ENCODE assay signal across 10 mouse cellular contexts in genomic region chr6:88409492-88409891, GRCm38 (mm10). TPM values are rescaled to one million over a fixed set of nuclear protein-coding genes. Genes with fewer than 3 reads are reported as not detected.
DNase-seq lines count a peak whose midpoint lies in the region; ATAC-seq lines count a peak whose summit lies in the region.
"Had no signal": no experiment of that assay in that cellular context is flagged by ENCODE, and none has a peak within 500 bp of the region (broad histone marks: within the 10 kb centered on the region; RNA-seq: fewer than 3 reads in every experiment).

No protein-coding gene starts in this region.

- peak overlapping the region; percentile 52 for H3K27ac ChIP-seq in kidney, embryonic 15.5 days
- H3K27ac ChIP-seq in embryonic facial prominence, embryonic 11.5 days (replicated peaks; ENCODE audit: low read depth, low read length), result peak overlapping the region; percentile 9; the same call in 1 of the 2 replicates
- peak overlapping the region; percentile 21; the same call in 1 of the 2 replicates for H3K27ac ChIP-seq in forebrain, embryonic 14.5 days (ENCODE audit: low read depth, low read length)

- 37% methylated on average over 5 of the region's 5 CpGs for WGBS in kidney, embryonic 15.5 days
- WGBS in embryonic facial prominence, embryonic 11.5 days, result 20% methylated on average over 5 of the region's 5 CpGs
- WGBS in forebrain, embryonic 14.5 days, result 1% methylated on average over 5 of the region's 5 CpGs

- no peaks in the 10 kb centered on the region for H3K27me3 ChIP-seq in kidney, embryonic 15.5 days
- no peaks in the 10 kb centered on the region for H3K27me3 ChIP-seq in embryonic facial prominence, embryonic 11.5 days (ENCODE audit: control insufficient read depth, insufficient read depth, low read length)
- no peaks in the 10 kb centered on the region for H3K27me3 ChIP-seq in forebrain, embryonic 14.5 days (replicated peaks; ENCODE audit: control insufficient read depth, insufficient read depth, low read length)
- H3K27me3 ChIP-seq: CH12.LX had no signal

- peaks cover 24% of the 10 kb centered on the region for H3K4me1 ChIP-seq in kidney, embryonic 15.5 days
- peaks cover 3% of the 10 kb centered on the region; the same call in 1 of the 2 replicates for H3K4me1 ChIP-seq in embryonic facial prominence, embryonic 11.5 days (ENCODE audit: control insufficient read depth, insufficient read depth, low read length)
- peaks cover 13% of the 10 kb centered on the region for H3K4me1 ChIP-seq in forebrain, embryonic 14.5 days (ENCODE audit: control insufficient read depth, insufficient read depth, low read length)

- no peak for ATAC-seq in kidney, embryonic 15.5 days (replicated peaks; ENCODE audit: low FRiP score)
- ATAC-seq in embryonic facial prominence, embryonic 11.5 days (replicated peaks; ENCODE audit: insufficient number of reproducible peaks, low FRiP score, low TSS enrichment, low read depth), result peak; percentile 59; the same call in 1 of the 2 replicates
- peak; percentile 50; the same call in 1 of the 2 replicates for ATAC-seq in forebrain, embryonic 14.5 days
- ATAC-seq: liver, postnatal 0 days had no signal

- no peak overlapping the region for H3K4me2 ChIP-seq in kidney, embryonic 15.5 days
- no peak overlapping the region for H3K4me2 ChIP-seq in embryonic facial prominence, embryonic 11.5 days (ENCODE audit: low read depth, low read length)
- no peak overlapping the region for H3K4me2 ChIP-seq in forebrain, embryonic 14.5 days (ENCODE audit: low read length)

- H3K36me3 ChIP-seq in kidney, embryonic 15.5 days, result no peaks in the 10 kb centered on the region
- no peaks in the 10 kb centered on the region for H3K36me3 ChIP-seq in embryonic facial prominence, embryonic 11.5 days (replicated peaks; ENCODE audit: control insufficient read depth, insufficient read depth, low read depth, low read length)
- H3K36me3 ChIP-seq in forebrain, embryonic 14.5 days (ENCODE audit: control insufficient read depth, insufficient read depth, low read length), result no peaks in the 10 kb centered on the region

- no peak overlapping the region for H3K9ac ChIP-seq in kidney, embryonic 15.5 days
- H3K9ac ChIP-seq in embryonic facial prominence, embryonic 11.5 days (replicated peaks; ENCODE audit: low read length), result no peak overlapping the region
- no peak overlapping the region for H3K9ac ChIP-seq in forebrain, embryonic 14.5 days (ENCODE audit: low read length)
- H3K9ac ChIP-seq: liver, postnatal 0 days had no signal

- no peak for DNase-seq in kidney, postnatal 14 days
- DNase-seq in embryonic facial prominence, embryonic 11.5 days (ENCODE audit: low spot score), result peak; percentile 58
- DNase-seq in forebrain, embryonic 14.5 days (ENCODE audit: low spot score), result peak; percentile 71
- DNase-seq in mesoderm, embryonic 11.5 days (ENCODE audit: low read depth, low spot score), result peak; percentile 15
- DNase-seq in right cerebral cortex, postnatal 10 days (ENCODE audit: low spot score in 2 of 2), result no peak
- no peak for DNase-seq in thymus, postnatal 0 days (ENCODE audit: low spot score)
- DNase-seq: adrenal gland, postnatal 10 days; liver, postnatal 0 days had no signal

- no peaks in the 10 kb centered on the region for H3K9me3 ChIP-seq in kidney, embryonic 15.5 days (replicated peaks)
- H3K9me3 ChIP-seq in embryonic facial prominence, embryonic 11.5 days (replicated peaks; ENCODE audit: control insufficient read depth, low read length), result no peaks in the 10 kb centered on the region
- H3K9me3 ChIP-seq in forebrain, embryonic 14.5 days (replicated peaks; ENCODE audit: control insufficient read depth, low read length), result no peaks in the 10 kb centered on the region

- H3K4me3 ChIP-seq in kidney, embryonic 15.5 days (replicated peaks), result no peak overlapping the region
- H3K4me3 ChIP-seq in embryonic facial prominence, embryonic 11.5 days (ENCODE audit: low read depth, low read length), result no peak overlapping the region
- H3K4me3 ChIP-seq in forebrain, embryonic 14.5 days (ENCODE audit: low read depth, low read length), result no peak overlapping the region

RNA-seq across cellular contexts. Expression of gene Eefsec, which starts 36.8 kb away (rescaled TPM):
- polyA plus RNA-seq in kidney, embryonic 15.5 days (2015; fragmentation: Nextera tagmentation; extraction: Ambion mirVana), result 37.7 and 42.8 TPM in 2 replicates
- 42.0 and 42.4 TPM in 2 replicates for polyA plus RNA-seq in embryonic facial prominence, embryonic 11.5 days (2014; fragmentation: Nextera tagmentation; extraction: Ambion mirVana)
- polyA plus RNA-seq in forebrain, embryonic 14.5 days (2014; fragmentation: Nextera tagmentation; extraction: Ambion mirVana), result 30.5 and 33.1 TPM in 2 replicates
- polyA plus RNA-seq in thymus, postnatal 0 days (2015; fragmentation: Nextera tagmentation; extraction: Ambion mirVana), result 107 and 117 TPM in 2 replicates

RNA-seq across cellular contexts. Expression of gene Ruvbl1, which starts 55.7 kb away (rescaled TPM):
- 163 and 170 TPM in 2 replicates for polyA plus RNA-seq in kidney, embryonic 15.5 days (2015; fragmentation: Nextera tagmentation; extraction: Ambion mirVana)
- polyA plus RNA-seq in embryonic facial prominence, embryonic 11.5 days (2014; fragmentation: Nextera tagmentation; extraction: Ambion mirVana), result 185 and 196 TPM in 2 replicates
- polyA plus RNA-seq in forebrain, embryonic 14.5 days (2014; fragmentation: Nextera tagmentation; extraction: Ambion mirVana), result 145 and 146 TPM in 2 replicates
- polyA plus RNA-seq in thymus, postnatal 0 days (2015; fragmentation: Nextera tagmentation; extraction: Ambion mirVana), result 126 and 147 TPM in 2 replicates

Comparison
In these comparisons a context has a peak if more than half of its experiments do, and no peak if none do; other contexts are left out.
1. DNase-seq: peak in embryonic facial prominence, embryonic 11.5 days (single experiment), forebrain, embryonic 14.5 days (single experiment) and mesoderm, embryonic 11.5 days (single experiment); none in kidney, postnatal 14 days (single experiment), right cerebral cortex, postnatal 10 days (0 of 2) and thymus, postnatal 0 days (single experiment).
2. Peak in every context shown above with its lines, with median percentiles within 50 percentile points of each other: H3K27ac ChIP-seq.